Mouse (Mus musculus): ENCODE data around the gene Sfmbt1. TPM values are rescaled to one million over a fixed set of nuclear protein-coding genes. Genes with fewer than 3 reads are reported as not detected.

Sfmbt1 gene
- polyA plus RNA-seq, 1 experiment from 2014 or later: 14.9 TPM

DNA sequence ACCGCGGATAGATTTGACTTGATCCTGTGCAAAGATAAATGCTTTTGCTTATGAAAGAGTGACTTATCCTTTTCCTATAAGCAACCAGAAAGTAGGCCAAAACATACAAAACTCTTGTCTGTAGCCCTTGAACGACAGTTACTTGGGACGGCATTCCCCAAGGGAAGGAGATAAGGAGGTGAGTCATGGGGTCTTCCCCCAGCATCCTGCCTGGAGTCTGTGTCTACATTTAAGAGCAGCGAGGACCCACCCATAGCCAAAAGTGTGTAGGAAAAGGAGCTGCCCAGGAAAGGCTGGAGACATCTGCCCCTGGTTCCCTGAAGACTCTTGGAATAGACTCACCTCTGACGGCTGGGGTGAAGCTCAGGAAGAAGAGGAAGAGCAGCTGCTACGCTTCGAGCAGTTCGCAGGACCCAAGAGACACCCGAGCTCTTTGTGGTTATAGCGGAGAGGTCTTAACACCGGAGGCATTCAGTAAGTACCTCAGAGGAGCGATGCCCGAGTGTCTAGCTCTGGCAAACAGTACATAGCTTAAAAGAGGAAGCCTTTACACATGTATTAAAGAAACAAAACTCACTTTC, 122.9 kb downstream of the Sfmbt1 start:
- WGBS: 90% methylated on average over 14 of the region's 14 CpGs
- no peaks in the 10 kb centered on the region for H3K9me3 ChIP-seq (ENCODE audit: control insufficient read depth, low read length)
- no peak overlapping the region for H3K4me2 ChIP-seq (ENCODE audit: low read length)
- H3K4me1 ChIP-seq (replicated peaks; ENCODE audit: control insufficient read depth, insufficient read depth, low read length): no peaks in the 10 kb centered on the region
- no peak overlapping the region for H3K27ac ChIP-seq (ENCODE audit: low read depth)
- no peak for DNase-seq (ENCODE audit: low spot score)
- no peaks in the 10 kb centered on the region for H3K27me3 ChIP-seq (replicated peaks; ENCODE audit: control insufficient read depth, insufficient read depth, low read length)
- no peak overlapping the region for H3K9ac ChIP-seq (ENCODE audit: low read length)
- ATAC-seq (replicated peaks; ENCODE audit: low FRiP score, low TSS enrichment, low read depth): no peak
- H3K4me3 ChIP-seq (ENCODE audit: low read depth, low read length): no peak overlapping the region
- H3K36me3 ChIP-seq (ENCODE audit: control insufficient read depth, insufficient read depth, low read length): peaks cover 17% of the 10 kb centered on the region; the same call in 1 of the 2 replicates

DNA sequence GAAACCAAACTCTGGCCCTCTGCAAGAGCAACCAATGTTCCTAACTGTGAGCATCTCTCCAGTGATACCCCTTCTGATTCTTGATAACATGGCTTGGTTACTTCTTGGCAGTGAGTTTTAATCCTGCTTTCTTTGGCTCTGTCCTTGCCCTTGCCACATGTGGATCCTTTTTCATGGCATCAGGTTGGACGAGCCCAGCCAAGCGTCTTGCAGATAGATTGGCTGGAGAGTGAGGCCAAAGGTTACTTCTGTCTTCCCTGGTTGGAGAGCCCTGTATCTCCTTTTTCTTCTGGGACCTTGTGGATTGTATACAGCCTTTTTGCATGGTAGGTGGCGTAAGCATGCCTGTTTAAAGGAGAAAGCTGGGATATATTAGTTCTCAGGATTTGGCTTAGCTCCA, 129.1 kb downstream of the Sfmbt1 start:
- 91% methylated on average over 3 of the region's 3 CpGs for WGBS
- no peaks in the 10 kb centered on the region for H3K4me1 ChIP-seq (replicated peaks; ENCODE audit: control insufficient read depth, insufficient read depth, low read length)
- H3K9ac ChIP-seq (ENCODE audit: low read length): no peak overlapping the region
- no peak for DNase-seq (ENCODE audit: low spot score)
- ATAC-seq (replicated peaks; ENCODE audit: low FRiP score, low TSS enrichment, low read depth): no peak
- H3K9me3 ChIP-seq (ENCODE audit: control insufficient read depth, low read length): no peaks in the 10 kb centered on the region
- H3K4me3 ChIP-seq (ENCODE audit: low read depth, low read length): no peak overlapping the region
- H3K27ac ChIP-seq (ENCODE audit: low read depth): no peak overlapping the region
- no peaks in the 10 kb centered on the region for H3K27me3 ChIP-seq (replicated peaks; ENCODE audit: control insufficient read depth, insufficient read depth, low read length)
- no peak overlapping the region for H3K4me2 ChIP-seq (ENCODE audit: low read length)
- 0 out of 2 replicates have a peak, but pooled peaks cover 5% of the 10 kb centered on the region for H3K36me3 ChIP-seq (ENCODE audit: control insufficient read depth, insufficient read depth, low read length)

DNA sequence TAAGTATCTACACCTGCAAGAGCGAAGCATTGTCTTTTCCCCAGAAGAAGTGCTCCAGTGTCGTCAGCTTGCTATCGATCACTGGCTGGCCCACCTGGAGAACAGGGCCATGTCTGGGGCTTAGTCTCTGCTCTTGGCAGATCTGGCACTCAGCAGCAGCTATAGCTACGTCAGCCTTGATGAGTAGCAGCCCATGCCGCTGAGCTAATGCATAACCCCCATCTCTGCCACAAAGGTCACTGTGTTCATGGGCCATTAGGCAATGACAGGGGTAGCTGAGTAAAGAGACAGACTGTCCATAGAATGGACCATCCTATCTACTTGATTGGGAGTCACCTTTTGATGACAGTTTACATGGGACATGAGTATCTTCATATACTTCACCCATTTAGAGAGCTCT, 135.9 kb downstream of the Sfmbt1 start:
- no peak overlapping the region for H3K4me2 ChIP-seq (ENCODE audit: low read length)
- H3K4me1 ChIP-seq (replicated peaks; ENCODE audit: control insufficient read depth, insufficient read depth, low read length): no peaks in the 10 kb centered on the region
- no peak overlapping the region for H3K27ac ChIP-seq (ENCODE audit: low read depth)
- H3K36me3 ChIP-seq (ENCODE audit: control insufficient read depth, insufficient read depth, low read length): peaks cover 4% of the 10 kb centered on the region; the same call in 1 of the 2 replicates
- H3K9me3 ChIP-seq (ENCODE audit: control insufficient read depth, low read length): no peaks in the 10 kb centered on the region
- WGBS: 88% methylated on average over 5 of the region's 5 CpGs
- H3K4me3 ChIP-seq (ENCODE audit: low read depth, low read length): no peak overlapping the region
- H3K27me3 ChIP-seq (replicated peaks; ENCODE audit: control insufficient read depth, insufficient read depth, low read length): no peaks in the 10 kb centered on the region
- ATAC-seq (replicated peaks; ENCODE audit: low FRiP score, low TSS enrichment, low read depth): no peak
- DNase-seq (ENCODE audit: low spot score): no peak
- H3K9ac ChIP-seq (ENCODE audit: low read length): no peak overlapping the region

DNA sequence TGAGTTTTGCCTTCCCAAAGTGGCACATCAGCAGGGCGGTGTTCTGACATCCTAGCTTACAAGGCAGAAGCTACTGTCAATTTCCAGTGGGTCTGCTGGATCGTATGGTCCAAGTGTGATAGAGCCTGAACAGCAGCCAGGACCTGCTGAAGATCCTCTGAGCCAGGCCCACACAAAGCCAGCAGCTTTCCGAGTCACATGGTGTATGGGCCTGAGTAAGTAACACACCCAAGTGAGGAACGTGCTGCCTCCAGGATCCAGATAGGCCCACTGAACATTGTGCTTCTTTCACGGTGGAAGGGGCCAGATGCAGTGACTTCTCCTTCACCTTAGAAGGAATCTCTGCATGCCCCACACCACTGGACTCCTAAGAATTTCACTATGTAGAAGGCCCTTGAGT, 137.7 kb downstream of the Sfmbt1 start:
- H3K27ac ChIP-seq (ENCODE audit: low read depth): no peak overlapping the region
- WGBS: 93% methylated on average over 5 of the region's 5 CpGs
- no peaks in the 10 kb centered on the region for H3K27me3 ChIP-seq (replicated peaks; ENCODE audit: control insufficient read depth, insufficient read depth, low read length)
- H3K9ac ChIP-seq (ENCODE audit: low read length): no peak overlapping the region
- DNase-seq (ENCODE audit: low spot score): no peak
- peaks cover 6% of the 10 kb centered on the region; the same call in 1 of the 2 replicates for H3K36me3 ChIP-seq (ENCODE audit: control insufficient read depth, insufficient read depth, low read length)
- H3K9me3 ChIP-seq (ENCODE audit: control insufficient read depth, low read length): no peaks in the 10 kb centered on the region
- H3K4me3 ChIP-seq (ENCODE audit: low read depth, low read length): no peak overlapping the region
- no peaks in the 10 kb centered on the region for H3K4me1 ChIP-seq (replicated peaks; ENCODE audit: control insufficient read depth, insufficient read depth, low read length)
- ATAC-seq (replicated peaks; ENCODE audit: low FRiP score, low TSS enrichment, low read depth): no peak
- H3K4me2 ChIP-seq (ENCODE audit: low read length): no peak overlapping the region

DNA sequence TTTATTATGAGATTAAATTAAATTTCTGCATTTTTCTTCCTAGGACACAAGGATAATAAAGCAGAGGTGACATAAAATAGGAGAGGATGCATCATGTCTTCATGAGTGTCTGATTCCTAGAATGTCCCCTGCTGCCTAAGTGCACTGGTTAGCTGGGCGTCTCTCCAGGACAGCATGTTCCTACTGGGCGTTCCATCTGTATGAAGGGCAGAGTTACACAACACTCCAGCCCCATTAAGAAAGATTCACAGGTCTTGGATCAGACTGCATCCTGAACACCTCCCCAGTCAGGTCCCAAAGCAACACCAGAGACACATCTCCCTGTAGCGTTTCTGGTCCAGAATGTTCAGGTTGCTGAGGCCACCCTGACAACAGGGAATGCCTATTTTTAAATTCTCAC, 140.7 kb downstream of the Sfmbt1 start:
- DNase-seq (ENCODE audit: low spot score): no peak
- Histone ChIP-seq H3K4me2 (ENCODE audit: low read length) (no peak overlapping the region), H3K27ac (ENCODE audit: low read depth) (no peak overlapping the region), H3K9me3 (ENCODE audit: control insufficient read depth, low read length) (no peaks in the 10 kb centered on the region), H3K4me1 (replicated peaks; ENCODE audit: control insufficient read depth, insufficient read depth, low read length) (no peaks in the 10 kb centered on the region), H3K4me3 (ENCODE audit: low read depth, low read length) (no peak overlapping the region), H3K9ac (ENCODE audit: low read length) (no peak overlapping the region), H3K27me3 (replicated peaks; ENCODE audit: control insufficient read depth, insufficient read depth, low read length) (no peaks in the 10 kb centered on the region), H3K36me3 (ENCODE audit: control insufficient read depth, insufficient read depth, low read length) (peaks cover 6% of the 10 kb centered on the region; the same call in 1 of the 2 replicates)
- ATAC-seq (replicated peaks; ENCODE audit: low FRiP score, low TSS enrichment, low read depth): no peak
- WGBS: 91% methylated on average over 3 of the region's 3 CpGs

DNA sequence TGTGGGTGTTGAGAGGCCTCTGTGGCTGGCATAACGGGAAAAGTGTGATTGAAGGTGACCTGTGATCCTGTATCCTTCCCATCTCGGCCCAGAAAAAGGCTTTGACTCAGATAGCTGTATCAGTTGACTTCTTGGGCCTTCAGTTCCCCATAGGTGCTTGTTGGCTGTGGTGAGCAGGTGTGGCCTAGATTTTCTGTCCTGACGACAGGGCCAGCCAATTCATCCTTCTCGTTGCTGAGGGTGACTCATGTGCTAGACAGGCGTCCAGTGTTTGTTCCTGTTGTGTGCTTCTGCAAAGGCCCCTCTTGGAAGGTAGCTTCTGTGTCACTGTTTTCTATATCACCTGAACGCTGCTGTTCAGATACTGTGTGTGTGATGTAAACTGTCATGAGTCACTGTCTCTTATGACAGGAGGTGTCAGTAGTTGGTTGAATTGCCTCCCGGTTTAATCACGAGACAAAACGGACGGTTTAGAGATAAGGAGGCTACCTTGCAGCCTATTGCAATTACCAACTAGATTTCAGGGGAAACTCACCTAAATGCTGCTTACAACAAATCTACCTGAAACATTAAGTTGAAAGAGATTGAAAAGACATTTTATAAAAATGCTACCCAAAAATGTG, 142.3 kb downstream of the Sfmbt1 start:
- Histone ChIP-seq H3K27me3 (replicated peaks; ENCODE audit: control insufficient read depth, insufficient read depth, low read length) (no peaks in the 10 kb centered on the region), H3K9ac (ENCODE audit: low read length) (no peak overlapping the region), H3K36me3 (ENCODE audit: control insufficient read depth, insufficient read depth, low read length) (0 out of 2 replicates have a peak, but pooled peaks cover 4% of the 10 kb centered on the region), H3K4me1 (replicated peaks; ENCODE audit: control insufficient read depth, insufficient read depth, low read length) (peaks cover 6% of the 10 kb centered on the region), H3K4me3 (ENCODE audit: low read depth, low read length) (no peak overlapping the region), H3K9me3 (ENCODE audit: control insufficient read depth, low read length) (no peaks in the 10 kb centered on the region), H3K27ac (ENCODE audit: low read depth) (no peak overlapping the region), H3K4me2 (ENCODE audit: low read length) (no peak overlapping the region)
- ATAC-seq (replicated peaks; ENCODE audit: low FRiP score, low TSS enrichment, low read depth): no peak
- WGBS: 67% methylated on average over 10 of the region's 10 CpGs
- DNase-seq (ENCODE audit: low spot score): no peak

DNA sequence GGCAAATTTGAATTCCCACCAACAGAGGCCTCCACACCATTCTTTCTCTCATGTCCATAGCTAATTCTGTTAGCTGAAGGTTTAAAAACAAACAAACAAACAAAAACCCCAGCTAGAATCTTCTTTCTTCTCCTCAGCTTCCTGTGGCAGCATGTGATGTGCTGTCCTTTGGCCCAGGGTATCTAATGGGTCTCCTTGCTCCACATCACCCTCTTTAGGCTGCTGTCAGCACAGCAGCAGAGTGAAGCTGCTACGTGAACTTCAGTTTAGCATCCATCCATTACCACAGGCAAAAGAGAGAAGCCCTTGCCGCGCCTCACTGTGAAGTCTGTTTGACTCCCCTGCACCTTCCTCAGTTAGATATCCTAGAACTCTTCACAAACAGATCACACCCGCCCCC, 143.3 kb downstream of the Sfmbt1 start:
- ATAC-seq (replicated peaks; ENCODE audit: low FRiP score, low TSS enrichment, low read depth): no peak
- Histone ChIP-seq H3K36me3 (ENCODE audit: control insufficient read depth, insufficient read depth, low read length) (0 out of 2 replicates have a peak, but pooled peaks cover 4% of the 10 kb centered on the region), H3K9ac (ENCODE audit: low read length) (no peak overlapping the region), H3K4me3 (ENCODE audit: low read depth, low read length) (no peak overlapping the region), H3K4me2 (ENCODE audit: low read length) (no peak overlapping the region), H3K27ac (ENCODE audit: low read depth) (no peak overlapping the region), H3K27me3 (replicated peaks; ENCODE audit: control insufficient read depth, insufficient read depth, low read length) (no peaks in the 10 kb centered on the region), H3K9me3 (ENCODE audit: control insufficient read depth, low read length) (no peaks in the 10 kb centered on the region), H3K4me1 (replicated peaks; ENCODE audit: control insufficient read depth, insufficient read depth, low read length) (peaks cover 6% of the 10 kb centered on the region)
- 76% methylated on average over 4 of the region's 4 CpGs for WGBS
- DNase-seq (ENCODE audit: low spot score): no peak

DNA sequence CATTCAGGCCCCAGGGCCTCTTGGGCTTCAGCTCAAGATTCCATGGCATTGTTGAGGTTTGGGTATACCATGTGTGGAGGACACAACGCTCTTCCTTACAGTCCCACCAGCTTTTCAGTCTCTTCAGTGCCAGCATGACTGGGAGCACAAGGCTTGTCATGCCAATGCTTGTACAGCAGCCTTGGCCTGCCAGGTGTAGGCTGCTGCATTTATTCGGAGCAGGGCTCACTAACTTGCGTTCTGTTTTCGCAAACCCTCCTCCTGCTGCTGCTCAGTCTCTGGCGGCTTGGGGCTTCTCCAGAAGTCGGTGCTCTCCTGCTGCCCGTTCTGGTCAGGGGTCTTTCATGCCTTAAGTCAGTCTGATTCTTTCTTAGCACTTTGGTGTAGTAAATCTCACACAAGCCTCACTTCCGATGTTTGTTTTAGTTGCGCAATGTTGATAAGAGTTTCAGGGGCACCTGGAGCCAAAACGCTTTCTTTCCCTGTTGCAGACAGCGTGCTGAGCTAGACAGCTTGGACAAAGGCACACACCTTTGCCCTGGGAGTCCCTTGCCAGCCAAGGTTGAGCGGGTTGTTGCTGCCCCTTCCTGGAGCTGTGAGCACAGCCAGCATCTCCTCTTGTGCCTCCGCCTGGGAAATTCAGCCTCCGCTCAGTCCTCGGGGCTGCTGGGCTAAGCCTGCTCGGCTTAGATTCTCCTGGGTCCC, 146.9 kb downstream of the Sfmbt1 start:
- Histone ChIP-seq H3K4me2 (ENCODE audit: low read length) (peak overlapping the region; percentile 26), H3K9me3 (ENCODE audit: control insufficient read depth, low read length) (no peaks in the 10 kb centered on the region), H3K36me3 (ENCODE audit: control insufficient read depth, insufficient read depth, low read length) (peaks cover 9% of the 10 kb centered on the region; the same call in 1 of the 2 replicates), H3K27me3 (replicated peaks; ENCODE audit: control insufficient read depth, insufficient read depth, low read length) (no peaks in the 10 kb centered on the region), H3K4me1 (replicated peaks; ENCODE audit: control insufficient read depth, insufficient read depth, low read length) (peaks cover 6% of the 10 kb centered on the region), H3K9ac (ENCODE audit: low read length) (no peak overlapping the region), H3K4me3 (ENCODE audit: low read depth, low read length) (no peak overlapping the region), H3K27ac (ENCODE audit: low read depth) (no peak overlapping the region)
- ATAC-seq (replicated peaks; ENCODE audit: low FRiP score, low TSS enrichment, low read depth): peak; percentile 63
- 37% methylated on average over 16 of the region's 16 CpGs for WGBS
- DNase-seq (ENCODE audit: low spot score): peak; percentile 55

All from intestine, embryonic 14.5 days (tissue).